Comparison of ENCODE assay signal across 8 mouse cellular contexts in genomic region chr19:59166879-59167278, GRCm38 (mm10). TPM values are rescaled to one million over a fixed set of nuclear protein-coding genes. Genes with fewer than 3 reads are reported as not detected.
DNase-seq lines count a peak whose midpoint lies in the region; ATAC-seq and TF ChIP-seq lines count a peak whose summit lies in the region.
"Had no signal": no experiment of that assay in that cellular context is flagged by ENCODE, and none has a peak within 500 bp of the region (broad histone marks: within the 10 kb centered on the region; RNA-seq: fewer than 3 reads in every experiment).

No protein-coding gene starts in this region.

- peak; percentile 38 for DNase-seq in lung, embryonic 14.5 days
- DNase-seq in lung, postnatal 25 days (ENCODE audit: low spot score) = no peak
- no peak for DNase-seq in liver, embryonic 14.5 days (ENCODE audit: low read depth in 3 of 3, low spot score in 3 of 3)
- no peak for DNase-seq in left cerebral cortex, adult 2 months (ENCODE audit: extremely low spot score in 1 of 2, low spot score in 2 of 2)

- TF ChIP-seq EP300 in liver, embryonic 14.5 days (IDR thresholded peaks at IDR 0.05; ENCODE audit: low read depth) = no peak

- TF ChIP-seq CTCF in lung, embryonic 14.5 days (IDR thresholded peaks at IDR 0.05; ENCODE audit: low read depth) = peak; percentile 28; the same call in 1 of the 2 replicates
- TF ChIP-seq CTCF in liver, embryonic 14.5 days (IDR thresholded peaks at IDR 0.05; ENCODE audit: low read depth) = no peak
- TF ChIP-seq CTCF in left cerebral cortex, adult 2 months (IDR thresholded peaks at IDR 0.05) = no peak

- no peaks in the 10 kb centered on the region for H3K36me3 ChIP-seq in lung, embryonic 14.5 days (ENCODE audit: insufficient read depth)
- H3K36me3 ChIP-seq in forebrain, embryonic 15.5 days = no peaks in the 10 kb centered on the region
- H3K36me3 ChIP-seq in liver, embryonic 14.5 days (replicated peaks; ENCODE audit: control insufficient read depth, insufficient read depth, low read depth) = no peaks in the 10 kb centered on the region
- H3K36me3 ChIP-seq in stomach, embryonic 16.5 days (ENCODE audit: control insufficient read depth, insufficient read depth, low read length) = no peaks in the 10 kb centered on the region

- intact Hi-C loops in left cerebral cortex, adult 2 months (cut with DNase I) = loop anchor here (10.0 kb wide), 1 partner anchor 298 kb away; no protein-coding TSS in a partner anchor

- no peaks in the 10 kb centered on the region; the same call in 1 of the 2 replicates for H3K4me1 ChIP-seq in lung, embryonic 14.5 days (ENCODE audit: insufficient read depth)
- H3K4me1 ChIP-seq in forebrain, embryonic 15.5 days = peaks cover 49% of the 10 kb centered on the region
- H3K4me1 ChIP-seq in liver, embryonic 14.5 days (replicated peaks; ENCODE audit: control insufficient read depth in 2 of 2, insufficient read depth in 2 of 2, low read length in 1 of 2) = no peaks in the 10 kb centered on the region
- H3K4me1 ChIP-seq in stomach, embryonic 16.5 days (ENCODE audit: control insufficient read depth, insufficient read depth, low read length) = peaks cover 18% of the 10 kb centered on the region; the same call in 1 of the 2 replicates

- H3K4me2 ChIP-seq in lung, embryonic 14.5 days = peak overlapping the region; percentile 67
- H3K4me2 ChIP-seq in forebrain, embryonic 15.5 days (replicated peaks) = peak overlapping the region; percentile 74
- peak overlapping the region; percentile 39 for H3K4me2 ChIP-seq in liver, embryonic 14.5 days (ENCODE audit: low read depth)
- H3K4me2 ChIP-seq in stomach, embryonic 16.5 days (ENCODE audit: low read depth, low read length) = peak overlapping the region; percentile 56

- peaks cover 99% of the 10 kb centered on the region for H3K27me3 ChIP-seq in lung, embryonic 14.5 days (ENCODE audit: insufficient read depth, low read length)
- peaks cover 67% of the 10 kb centered on the region for H3K27me3 ChIP-seq in forebrain, embryonic 15.5 days
- peaks cover 95% of the 10 kb centered on the region for H3K27me3 ChIP-seq in liver, embryonic 14.5 days (ENCODE audit: control insufficient read depth, insufficient read depth, low read length)
- peaks cover 96% of the 10 kb centered on the region for H3K27me3 ChIP-seq in stomach, embryonic 16.5 days (ENCODE audit: control insufficient read depth, insufficient read depth, low read length)

- H3K27ac ChIP-seq in lung, embryonic 14.5 days (ENCODE audit: low read depth) = no peak overlapping the region
- peak overlapping the region; percentile 46 for H3K27ac ChIP-seq in forebrain, embryonic 15.5 days (replicated peaks)
- H3K27ac ChIP-seq in liver, embryonic 14.5 days = no peak overlapping the region
- no peak overlapping the region for H3K27ac ChIP-seq in stomach, embryonic 16.5 days (ENCODE audit: low read length)
- H3K27ac ChIP-seq in left cerebral cortex, adult 2 months = no peak overlapping the region

- no peaks in the 10 kb centered on the region for H3K9me3 ChIP-seq in lung, embryonic 14.5 days (ENCODE audit: low read depth, low read length)
- H3K9me3 ChIP-seq in forebrain, embryonic 15.5 days = no peaks in the 10 kb centered on the region
- H3K9me3 ChIP-seq in liver, embryonic 14.5 days (ENCODE audit: control insufficient read depth, low read length) = no peaks in the 10 kb centered on the region
- no peaks in the 10 kb centered on the region for H3K9me3 ChIP-seq in stomach, embryonic 16.5 days (replicated peaks; ENCODE audit: control insufficient read depth, low read length)

- 4% methylated on average over 13 of the region's 13 CpGs for WGBS in lung, embryonic 14.5 days
- 4% methylated on average over 13 of the region's 13 CpGs for WGBS in forebrain, embryonic 15.5 days
- 4% methylated on average over 13 of the region's 13 CpGs for WGBS in liver, embryonic 14.5 days (ENCODE audit: insufficient replicate concordance)
- 9% methylated on average over 13 of the region's 13 CpGs for WGBS in stomach, embryonic 16.5 days

- no peak for ATAC-seq in lung, embryonic 14.5 days (ENCODE audit: insufficient read depth)
- no peak for ATAC-seq in forebrain, embryonic 15.5 days (replicated peaks)
- ATAC-seq in liver, embryonic 14.5 days (ENCODE audit: insufficient read depth) = no peak
- ATAC-seq in stomach, embryonic 16.5 days (ENCODE audit: insufficient read depth, low FRiP score) = no peak
- ATAC-seq in activated CD4-positive, CD25-positive, alpha-beta regulatory T cell, adult 4 months = no peak

- no peak overlapping the region for H3K9ac ChIP-seq in lung, embryonic 14.5 days
- H3K9ac ChIP-seq in forebrain, embryonic 15.5 days (replicated peaks) = peak overlapping the region; percentile 35
- no peak overlapping the region for H3K9ac ChIP-seq in liver, embryonic 14.5 days (replicated peaks)
- H3K9ac ChIP-seq in stomach, embryonic 16.5 days (ENCODE audit: low read length) = peak overlapping the region; percentile 46

- H3K4me3 ChIP-seq in lung, embryonic 14.5 days (ENCODE audit: low read depth, low read length) = peak overlapping the region; percentile 36
- peak overlapping the region; percentile 48 for H3K4me3 ChIP-seq in forebrain, embryonic 15.5 days
- H3K4me3 ChIP-seq in liver, embryonic 14.5 days (ENCODE audit: insufficient read depth in 1 of 2, low read depth in 2 of 2, low read length in 2 of 2) = no peak overlapping the region
- H3K4me3 ChIP-seq in stomach, embryonic 16.5 days (replicated peaks; ENCODE audit: low read length) = peak overlapping the region; percentile 42
- no peak overlapping the region for H3K4me3 ChIP-seq in left cerebral cortex, adult 2 months

RNA-seq across cellular contexts. Expression of gene Vax1, which starts 3.0 kb away (rescaled TPM):
- polyA plus RNA-seq in lung, embryonic 14.5 days (2014; fragmentation: Nextera tagmentation; extraction: Ambion mirVana) = not detected in 2 replicates
- 5.0 and 5.5 TPM in 2 replicates for polyA plus RNA-seq in forebrain, embryonic 15.5 days (2015; fragmentation: Nextera tagmentation; extraction: Ambion mirVana)
- polyA plus RNA-seq in liver, embryonic 14.5 days (2012; rRNA removed) = not detected in 2 replicates
- polyA plus RNA-seq in liver, embryonic 14.5 days (2014; fragmentation: Nextera tagmentation; extraction: Ambion mirVana) = not detected in 2 replicates
- not detected in 2 replicates for polyA plus RNA-seq in stomach, embryonic 16.5 days (2015; fragmentation: Nextera tagmentation; extraction: Ambion mirVana)
- polyA plus RNA-seq in activated CD4-positive, CD25-positive, alpha-beta regulatory T cell, adult 4 months (2017; shearing (Covaris generic)) = not detected
- 1 to 10 TPM; 1.4 to 2.9 TPM for total RNA-seq in left cerebral cortex, adult 2 months (2021)
- total RNA-seq: gastrocnemius, adult 18-20 months had no signal

RNA-seq across cellular contexts. Expression of gene Kcnk18, which starts 52.1 kb away (rescaled TPM):
- polyA plus RNA-seq in lung, embryonic 14.5 days (2014; fragmentation: Nextera tagmentation; extraction: Ambion mirVana) = not detected in 2 replicates
- not detected in 2 replicates for polyA plus RNA-seq in forebrain, embryonic 15.5 days (2015; fragmentation: Nextera tagmentation; extraction: Ambion mirVana)
- polyA plus RNA-seq in liver, embryonic 14.5 days (2012; rRNA removed) = not detected in 2 replicates
- polyA plus RNA-seq in liver, embryonic 14.5 days (2014; fragmentation: Nextera tagmentation; extraction: Ambion mirVana) = not detected in 2 replicates
- polyA plus RNA-seq in stomach, embryonic 16.5 days (2015; fragmentation: Nextera tagmentation; extraction: Ambion mirVana) = not detected in 2 replicates
- polyA plus RNA-seq in activated CD4-positive, CD25-positive, alpha-beta regulatory T cell, adult 4 months (2017; shearing (Covaris generic)) = not detected
- not detected for total RNA-seq in left cerebral cortex, adult 2 months (2021)
- total RNA-seq: gastrocnemius, adult 18-20 months had no signal

Comparison
In these comparisons a context has a peak if more than half of its experiments do, and no peak if none do; other contexts are left out.
1. H3K4me3 ChIP-seq: peak in lung, embryonic 14.5 days (single experiment), forebrain, embryonic 15.5 days (single experiment) and stomach, embryonic 16.5 days (single experiment); none in liver, embryonic 14.5 days (0 of 2) and left cerebral cortex, adult 2 months (single experiment).
2. H3K9ac ChIP-seq: peak in forebrain, embryonic 15.5 days (single experiment) and stomach, embryonic 16.5 days (single experiment); none in lung, embryonic 14.5 days (single experiment) and liver, embryonic 14.5 days (single experiment).
3. Peak in every context shown above with its lines, with median percentiles within 50 percentile points of each other: H3K4me2 ChIP-seq.